Mouse (Mus musculus) embryo, embryonic 10 days (tissue): Measurements from ENCODE around the gene Cog6.

Source experiments
- DNase-seq: peaks from one replicate; pipeline ENCODE4 v3.0.0-alpha.2; 2015; ENCODE audit warnings: low spot score

The Cog6 gene

GRCm38 (mm10) chr3:53032432-53032831 is 15.4 kb upstream of the Cog6 start:
- no peak for DNase-seq

GRCm38 (mm10) chr3:53031586-53031985 is 14.5 kb upstream of the Cog6 start:
- DNase-seq: no peak

- DNase-seq: peak; percentile 85
Measured at GRCm38 (mm10) chr3:53029046-53029445, 12.0 kb upstream of the Cog6 start.

DNA sequence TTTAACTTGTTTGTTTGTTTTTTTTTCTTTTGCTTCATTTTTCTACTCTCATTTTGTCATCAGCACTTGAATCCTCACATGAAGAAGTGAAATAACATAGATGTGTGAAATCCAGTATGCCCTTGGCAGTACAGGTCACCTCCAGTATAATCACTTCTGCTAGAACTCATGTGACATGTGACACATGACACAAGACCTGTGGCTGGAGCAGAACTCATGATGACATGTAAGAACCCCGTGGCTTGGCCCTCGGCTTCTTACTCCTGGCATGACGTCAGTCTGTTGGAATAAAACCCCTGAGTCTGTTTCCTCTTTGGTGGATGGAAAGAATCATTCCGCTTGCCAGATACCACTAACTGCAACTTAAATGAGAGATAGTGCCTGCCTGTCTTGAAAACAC is 10.3 kb upstream of the Cog6 start:
- DNase-seq: no peak

DNA sequence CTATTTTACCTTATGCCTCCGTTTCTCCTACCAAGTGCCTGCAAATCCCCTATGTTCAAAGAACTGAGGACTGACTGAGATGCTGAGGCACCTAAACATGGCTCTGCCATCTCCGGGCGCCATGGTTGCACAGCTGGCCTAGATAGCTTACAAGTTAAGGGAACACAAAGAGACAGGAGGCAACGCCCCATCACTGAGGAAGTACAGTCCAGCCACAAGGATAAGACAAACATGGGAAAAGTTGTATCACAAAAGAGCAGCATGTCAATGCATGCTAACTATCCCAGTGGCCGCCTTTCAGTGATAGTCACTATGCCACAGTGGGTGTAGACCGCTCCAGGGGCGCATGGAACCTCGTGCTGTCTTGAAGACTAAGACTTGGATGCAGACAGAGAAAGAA is 9.6 kb downstream of the Cog6 start:
- no peak for DNase-seq

GRCm38 (mm10) chr3:53004406-53005114 is 12.5 kb downstream of the Cog6 start:
- DNase-seq: peak; percentile 81

- no peak for DNase-seq
Measured at GRCm38 (mm10) chr3:53002076-53002475, 15.0 kb downstream of the Cog6 start.

GRCm38 (mm10) chr3:52999996-53000395 is 17.0 kb downstream of the Cog6 start:
- no peak for DNase-seq

- DNase-seq: no peak
Measured at GRCm38 (mm10) chr3:52999016-52999744, 17.9 kb downstream of the Cog6 start.

DNA sequence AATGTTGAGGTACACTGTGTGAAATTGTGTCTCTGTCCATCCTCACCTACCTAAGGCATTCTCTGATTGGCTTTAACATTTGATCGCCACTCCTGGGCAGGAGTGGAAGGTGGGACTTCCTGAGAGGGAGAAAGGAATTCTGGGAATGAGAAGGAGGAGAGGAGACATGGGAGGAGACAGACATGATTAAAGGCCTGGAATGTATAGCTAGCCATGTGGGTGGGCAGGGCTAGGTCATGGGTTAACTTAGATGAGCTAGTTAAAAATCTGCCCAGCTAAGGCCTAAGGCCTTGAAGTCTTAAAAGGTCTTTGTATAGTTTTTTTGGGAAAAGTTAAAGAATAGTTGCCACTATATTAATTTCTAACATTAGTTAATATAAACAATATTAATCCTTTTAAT is 19.7 kb downstream of the Cog6 start:
- DNase-seq: no peak

DNA sequence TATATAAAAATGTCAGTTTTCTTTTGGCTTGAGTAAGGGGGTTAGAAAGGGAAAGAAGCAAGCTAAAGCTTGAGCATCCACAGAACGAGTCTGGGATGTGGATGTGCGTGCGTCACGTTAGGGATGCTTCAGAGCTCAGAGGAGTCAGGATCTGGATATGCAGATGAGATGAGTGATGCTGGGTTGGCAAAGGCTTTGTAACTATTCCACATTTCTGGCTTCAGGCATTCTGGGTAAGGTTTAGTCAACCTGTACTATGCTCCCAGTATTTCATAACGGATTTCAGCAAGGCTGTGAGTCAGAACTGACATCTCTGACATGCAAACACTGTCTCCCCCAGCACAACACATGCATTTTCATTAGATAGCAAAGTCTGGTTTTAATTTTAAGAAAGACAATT is 20.4 kb downstream of the Cog6 start:
- no peak for DNase-seq

DNA sequence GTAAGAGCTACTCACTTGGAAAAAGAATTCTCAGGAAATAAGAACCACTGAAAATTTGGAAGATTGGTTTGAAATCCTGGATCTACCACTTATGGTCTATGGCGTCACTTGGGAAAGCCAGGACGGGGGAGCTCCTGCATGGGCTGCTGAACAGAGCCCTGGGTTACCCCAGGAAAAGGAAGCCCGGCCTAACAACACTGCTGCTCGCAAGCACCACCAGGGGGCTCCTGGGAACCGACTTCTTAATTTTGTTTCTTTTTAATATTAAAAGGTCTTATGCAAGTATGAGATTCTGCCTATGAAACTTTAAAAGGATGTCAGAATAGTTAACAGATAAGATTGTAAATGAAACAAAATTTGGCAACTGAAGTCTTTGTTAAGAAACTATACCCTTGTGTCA is 22.4 kb downstream of the Cog6 start:
- no peak for DNase-seq

- DNase-seq: no peak
Measured at GRCm38 (mm10) chr3:52993296-52993695, 23.7 kb downstream of the Cog6 start.

- no peak for DNase-seq
Measured at GRCm38 (mm10) chr3:52990041-52990737, 26.8 kb downstream of the Cog6 start.

DNA sequence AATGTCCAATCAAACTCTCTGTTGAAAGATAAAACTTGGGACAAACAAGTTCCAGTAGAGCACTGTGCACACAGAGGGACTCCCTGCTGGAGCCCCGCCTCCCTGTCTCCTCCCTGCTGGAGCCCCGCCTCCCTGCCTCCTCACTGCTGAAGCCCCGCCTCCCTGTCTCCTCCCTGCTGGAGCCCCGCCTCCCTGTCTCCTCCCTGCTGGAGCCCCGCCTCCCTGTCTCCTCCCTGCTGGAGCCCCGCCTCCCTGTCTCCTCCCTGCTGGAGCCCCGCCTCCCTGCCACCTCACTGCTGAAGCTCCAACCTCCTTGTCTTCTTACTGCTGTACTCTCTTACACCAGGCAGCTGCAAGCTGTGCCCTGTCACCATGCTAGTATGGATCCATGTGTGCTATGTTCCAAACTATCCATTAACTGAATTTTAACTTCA is 31.5 kb downstream of the Cog6 start:
- peak; percentile 45 for DNase-seq

DNA sequence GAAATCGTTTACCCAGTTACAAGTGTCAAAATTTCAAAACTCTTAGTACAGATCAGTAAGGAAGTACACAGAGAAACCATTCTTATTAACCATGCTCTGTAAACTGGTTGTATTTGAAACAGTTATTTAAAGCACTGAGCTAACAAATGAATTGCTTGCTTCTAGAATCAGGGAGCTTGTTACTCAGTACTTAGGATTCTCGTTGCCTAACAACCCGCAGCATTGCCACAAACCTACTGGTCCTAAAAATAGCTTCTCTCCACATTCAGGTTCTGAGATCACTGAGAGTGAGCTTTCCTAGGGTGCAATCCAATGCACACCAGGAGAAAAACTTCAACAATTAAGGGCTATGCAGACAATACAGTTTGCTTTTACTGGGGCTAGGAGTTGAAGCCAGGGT is 33.3 kb downstream of the Cog6 start:
- no peak for DNase-seq

DNA sequence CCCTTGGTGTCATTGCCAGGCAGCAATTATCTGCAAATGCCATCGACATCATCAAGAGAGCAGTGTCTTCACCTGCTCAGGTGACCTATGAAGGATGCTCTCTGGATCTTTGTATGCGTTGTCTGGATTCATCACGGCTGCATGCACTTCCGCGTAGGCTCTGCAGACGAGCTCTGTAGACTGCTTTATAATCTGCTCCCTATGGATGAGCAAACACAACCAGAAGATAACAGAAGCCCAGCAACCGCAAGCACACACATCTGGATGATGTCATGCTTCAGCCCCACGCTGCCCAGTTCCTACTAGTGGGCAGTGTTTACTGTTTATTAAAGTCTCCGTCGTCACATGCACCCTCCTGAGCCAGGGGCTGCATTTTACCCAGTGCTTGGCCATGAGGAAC is 34.0 kb downstream of the Cog6 start:
- no peak for DNase-seq

DNA sequence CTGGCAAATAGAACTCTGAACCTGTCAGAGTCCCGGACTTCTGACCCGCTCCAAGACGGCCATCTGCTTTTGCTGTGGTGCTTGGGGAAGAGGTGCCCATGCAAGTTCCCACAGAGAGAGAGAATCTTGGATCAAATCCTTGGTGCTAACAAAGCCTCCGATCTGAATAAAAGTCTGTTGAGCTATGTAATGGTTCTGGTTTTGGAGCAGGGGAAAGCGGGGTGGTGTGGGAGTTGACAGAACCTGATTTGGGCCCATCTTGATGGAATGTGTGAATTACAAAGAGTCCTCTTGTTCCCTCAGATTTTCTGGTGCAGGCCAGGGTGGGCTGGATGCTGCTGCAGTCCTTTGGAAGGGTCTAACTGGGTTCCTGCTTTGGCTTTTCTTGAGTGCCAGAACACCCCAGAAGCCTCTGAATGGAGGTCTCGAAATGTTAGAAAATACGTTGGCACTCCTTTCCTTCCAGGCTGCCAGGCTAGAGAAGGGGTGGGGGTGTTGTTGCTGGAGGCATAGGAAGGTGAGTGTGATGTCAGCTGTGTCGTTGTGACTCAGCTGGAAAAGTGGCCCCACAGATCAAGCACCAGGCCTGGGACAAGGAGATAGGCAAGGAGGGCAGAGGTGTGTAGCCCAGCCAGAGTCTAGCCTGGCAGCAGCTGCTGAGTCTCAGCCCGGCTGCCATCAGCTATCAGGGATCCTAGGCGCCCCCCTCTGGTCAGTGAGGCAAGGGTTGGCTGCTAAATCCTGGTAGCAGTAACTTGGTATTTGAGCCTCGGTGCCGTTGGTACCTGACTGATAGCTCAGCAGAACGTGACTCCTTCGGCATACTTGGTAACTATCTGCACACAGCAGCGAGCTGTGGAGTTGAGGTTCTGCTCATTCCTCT is 42.1 kb downstream of the Cog6 start:
- DNase-seq: peak; percentile 77

- DNase-seq: no peak
Measured at GRCm38 (mm10) chr3:52972916-52973315, 44.1 kb downstream of the Cog6 start.

- no peak for DNase-seq
Measured at GRCm38 (mm10) chr3:52967046-52967445, 50.0 kb downstream of the Cog6 start.

- no peak for DNase-seq
Measured at GRCm38 (mm10) chr3:52964206-52964605, 52.8 kb downstream of the Cog6 start.

DNA sequence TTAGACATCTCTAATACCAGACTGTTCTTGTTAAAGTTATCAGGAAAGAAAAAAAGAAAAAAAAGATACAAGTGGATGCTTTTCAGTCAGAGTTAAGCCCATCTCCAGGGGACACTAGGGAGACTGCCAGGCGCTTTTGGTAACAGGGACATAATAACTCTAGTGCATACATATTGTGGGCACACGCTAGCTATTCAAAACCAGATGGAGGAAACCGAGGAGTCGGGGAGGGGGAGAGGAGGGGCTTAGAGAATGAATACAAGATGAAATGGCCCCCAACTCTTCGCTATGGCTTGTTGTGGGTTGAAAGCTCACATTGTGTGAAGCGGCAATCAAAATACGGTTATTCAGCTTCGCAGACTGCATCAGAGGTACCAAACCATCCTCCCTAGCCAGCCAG is 53.6 kb downstream of the Cog6 start:
- no peak for DNase-seq
